Mouse (Mus musculus): ENCODE data around the gene Mrpl21. TPM values are rescaled to one million over a fixed set of nuclear protein-coding genes. Genes with fewer than 3 reads are reported as not detected.

Gene Mrpl21
- total RNA-seq, 2 experiments from 2014 or later: 49.8 to 55.3 TPM

DNA sequence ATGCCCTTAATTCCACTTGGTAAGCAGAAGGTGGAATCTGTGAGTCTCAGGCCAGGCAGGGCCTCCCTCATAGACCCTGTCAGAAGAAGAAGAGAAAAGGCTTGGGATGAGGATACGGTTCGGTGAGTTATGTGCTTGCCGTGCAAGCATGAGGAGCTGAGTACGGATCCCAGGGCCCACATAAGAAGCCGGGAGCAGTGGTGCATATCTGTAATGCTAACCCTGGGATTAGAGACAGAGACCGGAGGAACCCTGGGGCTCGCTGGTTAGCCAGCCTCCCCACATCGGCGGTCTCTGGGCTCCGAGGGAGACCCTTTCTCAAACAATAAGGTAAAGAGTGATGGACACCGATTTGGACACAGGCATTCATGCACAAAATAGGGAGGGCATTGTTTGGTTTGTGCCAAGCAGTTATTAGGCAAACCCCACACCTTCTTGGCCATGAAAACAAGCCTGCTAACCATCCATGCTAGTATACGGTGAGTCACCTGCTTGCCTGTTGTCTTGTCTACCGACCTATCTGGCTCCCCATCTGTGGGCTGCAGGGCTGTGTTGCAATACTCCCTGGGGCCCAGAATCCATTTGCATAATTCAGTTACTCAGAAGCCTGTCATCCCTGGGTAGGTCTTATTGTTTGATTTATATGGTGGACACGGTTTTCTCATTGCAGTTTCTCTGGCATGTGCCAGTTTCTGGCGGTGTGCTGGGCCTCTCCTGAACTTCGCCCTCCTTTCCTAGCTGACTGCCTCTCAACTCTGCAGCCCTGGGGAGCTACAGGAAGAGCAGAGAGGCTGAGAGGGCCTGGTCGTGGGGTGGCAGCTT lies 51.2 kb downstream of the Mrpl21 start:
- intact Hi-C loops (cut with DNase I): no loop called here
- DNase-seq (ENCODE audit: low spot score in 2 of 2): no peak

DNA sequence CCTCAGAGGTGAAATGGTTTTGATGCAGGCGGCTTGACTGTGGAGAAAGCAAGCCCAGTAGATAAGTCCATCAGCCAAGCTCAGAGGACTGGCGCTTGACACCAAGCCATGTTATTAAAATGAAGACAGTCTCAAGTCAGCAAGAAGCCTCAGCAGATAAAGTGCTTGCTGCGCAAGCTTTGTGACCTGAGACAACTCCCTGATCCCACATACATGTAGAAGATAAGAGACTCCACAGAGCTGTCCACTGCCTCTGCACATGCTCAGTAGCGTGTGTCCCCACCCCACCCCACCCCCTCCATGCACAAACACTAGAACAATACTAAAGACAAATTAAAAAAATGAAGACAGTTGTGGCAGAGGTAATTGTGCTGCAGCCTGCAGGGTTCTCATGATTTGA lies 51.8 kb downstream of the Mrpl21 start:
- DNase-seq (ENCODE audit: low spot score in 2 of 2): no peak
- intact Hi-C loops (cut with DNase I): no loop called here

DNA sequence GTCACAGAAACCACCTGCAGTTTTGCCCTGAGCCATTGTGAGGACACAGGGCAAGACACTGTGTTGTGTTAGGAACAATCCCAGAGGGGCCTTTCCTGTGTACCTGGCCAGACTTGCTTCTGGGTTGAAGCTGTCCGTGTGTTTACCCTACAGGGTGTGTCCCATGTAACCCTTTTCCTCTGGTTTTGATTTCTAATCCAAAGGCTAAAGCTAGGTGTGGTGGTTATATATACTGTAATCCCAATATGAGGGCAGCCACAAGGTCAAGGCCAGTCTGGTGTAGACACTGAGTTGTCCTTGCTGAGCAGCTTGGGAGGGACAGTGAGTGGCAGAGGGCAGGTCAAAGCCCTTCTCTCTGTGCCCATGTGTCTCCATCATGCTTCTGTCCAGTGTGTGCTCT lies 53.2 kb downstream of the Mrpl21 start:
- intact Hi-C loops (cut with DNase I): no loop called here

DNA sequence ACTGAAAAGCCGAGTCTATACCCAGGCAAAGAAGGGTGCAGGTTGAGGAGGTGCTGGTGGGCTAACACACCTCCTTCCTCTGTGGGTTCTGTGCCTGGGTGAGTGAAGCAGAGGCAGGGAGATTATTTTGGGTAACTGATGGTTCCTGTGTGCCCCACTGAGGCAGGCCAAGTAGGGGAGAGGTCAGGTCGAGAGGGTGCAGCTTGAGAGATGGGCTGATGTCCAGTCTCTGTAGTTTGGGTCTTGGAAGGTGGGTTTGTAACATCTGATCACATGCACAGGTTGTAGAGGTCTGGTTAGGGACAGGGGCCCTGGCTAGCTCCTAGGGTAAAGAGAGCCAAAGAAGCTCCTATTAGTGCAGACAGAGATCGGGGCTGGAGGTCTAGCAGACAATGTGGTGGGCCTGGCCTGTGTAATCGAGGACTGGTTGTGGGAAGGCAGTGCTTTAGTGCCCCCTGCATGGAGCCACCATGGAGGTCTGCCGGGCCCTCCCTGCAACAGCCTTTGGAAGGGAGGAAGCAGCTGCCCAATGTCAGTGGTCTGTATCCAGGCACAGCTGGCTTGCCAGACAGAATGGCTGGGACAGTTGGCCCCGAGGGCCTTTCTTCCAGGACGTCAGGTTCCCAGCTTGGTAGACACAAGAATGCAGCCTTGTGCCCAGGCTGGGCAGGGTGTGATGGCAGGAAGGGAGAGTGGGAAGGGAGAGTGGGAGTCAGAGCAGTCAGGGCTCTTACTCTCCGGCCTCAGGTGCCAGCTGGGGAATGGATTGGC lies 54.0 kb downstream of the Mrpl21 start:
- intact Hi-C loops (cut with DNase I): no loop called here
- DNase-seq (ENCODE audit: low spot score in 2 of 2): no peak

More for the DNA sequence above, 53.2 kb downstream of the Mrpl21 start:
- no peak for DNase-seq (ENCODE audit: low spot score in 2 of 2)

DNA sequence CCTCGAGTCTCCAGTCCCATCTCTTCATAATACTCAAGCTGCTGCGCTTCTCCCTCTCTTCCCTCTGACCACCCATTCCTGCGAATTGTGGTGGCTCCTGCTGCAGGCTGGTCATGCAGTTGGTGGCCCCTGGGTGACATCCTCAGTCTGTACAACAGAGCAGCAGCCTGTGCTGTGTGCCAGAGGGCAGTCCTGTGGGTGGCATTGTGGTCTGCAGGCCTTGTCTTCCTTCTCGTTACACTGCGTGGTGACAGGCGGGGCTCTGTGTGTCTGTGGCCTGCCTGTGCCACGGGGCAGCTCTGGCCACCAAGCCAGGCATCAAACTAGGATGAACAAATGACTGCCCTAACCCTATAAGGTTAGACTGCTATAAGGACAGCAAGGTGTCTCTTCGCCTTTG lies 56.5 kb downstream of the Mrpl21 start:
- intact Hi-C loops (cut with DNase I): no loop called here
- no peak for DNase-seq (ENCODE audit: low spot score in 2 of 2)

DNA sequence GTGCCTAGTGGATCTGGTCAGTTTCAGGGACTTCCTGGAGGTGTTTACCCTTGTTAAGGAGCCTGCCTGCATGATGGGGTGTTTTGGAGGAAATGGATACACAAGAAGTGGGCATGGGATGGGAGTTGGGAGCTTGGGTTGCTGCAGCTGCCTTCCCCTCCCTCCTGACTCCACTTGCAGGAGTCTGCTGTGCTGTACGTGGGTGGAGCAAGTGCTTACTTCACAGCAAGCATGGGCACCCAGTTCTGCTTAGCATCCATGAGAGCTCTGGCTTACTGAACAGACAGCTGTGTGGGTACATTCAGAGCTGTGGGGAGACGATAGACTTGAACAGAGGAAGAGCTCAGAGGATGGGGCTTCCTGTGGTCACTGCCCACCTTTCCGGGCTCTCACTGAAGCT lies 58.3 kb downstream of the Mrpl21 start:
- intact Hi-C loops (cut with DNase I): no loop called here
- peak; percentile 35 to 41 for DNase-seq (ENCODE audit: low spot score in 2 of 2)

Small RNA genes lying within 50 kb of the gene (microRNA-seq; reads per million reads assigned to microRNA genes)
- 2.0 reads per million for gene Mir6984

Other genes with a start within 250 kb of the Mrpl21 start
- gene Ighmbp2, start 116 bp downstream of the Mrpl21 start, total RNA-seq (2021): 10 to 100 TPM; 10.7 TPM
- 10 to 100 TPM; 25.5 to 31.1 TPM for gene Cpt1a, start 39.4 kb downstream of the Mrpl21 start, total RNA-seq (2021)
- gene Tesmin, start 106.0 kb downstream of the Mrpl21 start, total RNA-seq (2021): under 1 TPM; 0.20 to 0.48 TPM
- under 1 TPM in 1 of 2 experiments, not detected in 1; 0.52 TPM for gene Gal, start 131.6 kb downstream of the Mrpl21 start, total RNA-seq (2021)